Mouse (Mus musculus): ENCODE data around the gene Tmem35b.
"Not testable (repeated sequence)": the region's sequence is repeated elsewhere in the genome, so short reads cannot be mapped to it uniquely, and the experiment has no call there.

Gene Tmem35b

GRCm38 (mm10) chr4:127123391-127123790, at the start of gene Tmem35b:
Gene Tmem35b, plus strand, starts transcription at chr4:127123691.
- no peak for DNase-seq

GRCm38 (mm10) chr4:127074915-127075314, 48.6 kb upstream of the Tmem35b start:
- DNase-seq: no peak

GRCm38 (mm10) chr4:127076875-127077548, 46.5 kb upstream of the Tmem35b start, which contains the start of gene Zmym6:
Gene Zmym6, plus strand, starts transcription at chr4:127077383.
- DNase-seq: peak; percentile 99

GRCm38 (mm10) chr4:127080806-127081205, 42.7 kb upstream of the Tmem35b start:
- DNase-seq: no peak

- DNase-seq: no peak
Observed at GRCm38 (mm10) chr4:127083131-127083530, 40.4 kb upstream of the Tmem35b start.

- no peak for DNase-seq
Observed at GRCm38 (mm10) chr4:127085761-127086160, 37.7 kb upstream of the Tmem35b start.

GRCm38 (mm10) chr4:127091188-127091587, 32.3 kb upstream of the Tmem35b start:
- no peak for DNase-seq

- DNase-seq: no peak
Observed at GRCm38 (mm10) chr4:127095090-127095489, 28.4 kb upstream of the Tmem35b start.

GRCm38 (mm10) chr4:127099552-127099951, 23.9 kb upstream of the Tmem35b start:
- DNase-seq: not testable (repeated sequence)

- no peak for DNase-seq
Observed at GRCm38 (mm10) chr4:127107566-127107965, 15.9 kb upstream of the Tmem35b start.

GRCm38 (mm10) chr4:127110570-127110969, 12.9 kb upstream of the Tmem35b start:
- DNase-seq: no peak

- no peak for DNase-seq
Observed at GRCm38 (mm10) chr4:127124331-127124730, 840 bp downstream of the Tmem35b start.

- peak; percentile 95 for DNase-seq
Observed at GRCm38 (mm10) chr4:127125834-127126463, 2.5 kb downstream of the Tmem35b start.

GRCm38 (mm10) chr4:127134687-127135086, 11.2 kb downstream of the Tmem35b start:
- no peak for DNase-seq

GRCm38 (mm10) chr4:127137591-127137990, 14.1 kb downstream of the Tmem35b start:
- no peak for DNase-seq

GRCm38 (mm10) chr4:127138486-127138885, 15.0 kb downstream of the Tmem35b start:
- no peak for DNase-seq

GRCm38 (mm10) chr4:127150031-127150430, 26.5 kb downstream of the Tmem35b start:
- DNase-seq: no peak

GRCm38 (mm10) chr4:127153345-127153744, 29.9 kb downstream of the Tmem35b start:
- DNase-seq: no peak

- DNase-seq: no peak
Observed at GRCm38 (mm10) chr4:127155757-127156156, 32.3 kb downstream of the Tmem35b start.

- DNase-seq: no peak
Observed at GRCm38 (mm10) chr4:127157746-127158145, 34.3 kb downstream of the Tmem35b start.

- DNase-seq: no peak
Observed at GRCm38 (mm10) chr4:127163926-127164325, 40.4 kb downstream of the Tmem35b start.

- no peak for DNase-seq
Observed at GRCm38 (mm10) chr4:127167096-127167495, 43.6 kb downstream of the Tmem35b start.

- DNase-seq: no peak
Observed at GRCm38 (mm10) chr4:127167731-127168130, 44.2 kb downstream of the Tmem35b start.

GRCm38 (mm10) chr4:127168211-127168913, 44.9 kb downstream of the Tmem35b start:
- peak; percentile 75 for DNase-seq

Data from embryo, embryonic 11 days (tissue).